Mouse (Mus musculus): ENCODE measurements around the gene Spz1.

- TF ChIP-seq POLR2A (IDR thresholded peaks at IDR 0.05; ENCODE audit: insufficient read length, low read depth): no peak
- TF ChIP-seq TCF12 (IDR thresholded peaks at IDR 0.05; ENCODE audit: insufficient read depth, poor library complexity, severe bottlenecking): no peak
- TF ChIP-seq MYOD1 (IDR thresholded peaks at IDR 0.05; ENCODE audit: control insufficient read depth in 1 of 3, insufficient read length in 2 of 3, low read depth in 2 of 3): no peak
- no peak for TF ChIP-seq MYOG (IDR thresholded peaks at IDR 0.05; ENCODE audit: control insufficient read depth in 1 of 3, insufficient read depth in 1 of 3, insufficient read length in 2 of 3, low read depth in 2 of 3)
- TF ChIP-seq E2F4 (IDR thresholded peaks at IDR 0.05; ENCODE audit: insufficient read depth): no peak
- TF ChIP-seq MAX (IDR thresholded peaks at IDR 0.05; ENCODE audit: low read depth): no peak
- TF ChIP-seq USF1 (IDR thresholded peaks at IDR 0.05; ENCODE audit: low read depth): no peak
- no peak for TF ChIP-seq POLR2AphosphoS2 (IDR thresholded peaks at IDR 0.05; ENCODE audit: insufficient read length, low read depth)
- no peak for TF ChIP-seq CEBPB (IDR thresholded peaks at IDR 0.05; ENCODE audit: insufficient read depth, poor library complexity, severe bottlenecking)
- no peak for TF ChIP-seq REST (IDR thresholded peaks at IDR 0.05; ENCODE audit: insufficient read depth, insufficient read length)
- no peak for TF ChIP-seq TCF3 (IDR thresholded peaks at IDR 0.05; ENCODE audit: insufficient read length, low read depth)
- TF ChIP-seq SRF (IDR thresholded peaks at IDR 0.05; ENCODE audit: control insufficient read depth, insufficient read length, low read depth): no peak
Observed at GRCm38 (mm10) chr13:92559429-92559828, 16.5 kb downstream of the Spz1 start.

Data from myocyte (in vitro differentiated cells).